Mouse (Mus musculus) E14TG2a.4 (cell line): Measurements from ENCODE around the gene Bpifc.

Experiments used
- CTCF ChIP-seq: conservative IDR thresholded peaks from 2 replicates; pipeline ENCODE4 v1.5.1; 2014; ENCODE audit warnings: low read length
- NANOG ChIP-seq: IDR thresholded peaks from 2 replicates; pipeline ENCODE4 v1.6.1; 2014; ENCODE audit warnings: borderline replicate concordance, low read length, mixed read lengths
- POU5F1 ChIP-seq: IDR thresholded peaks from 2 replicates; pipeline ENCODE4 v1.6.1; 2014; ENCODE audit warnings: low read length, borderline replicate concordance

DNA sequence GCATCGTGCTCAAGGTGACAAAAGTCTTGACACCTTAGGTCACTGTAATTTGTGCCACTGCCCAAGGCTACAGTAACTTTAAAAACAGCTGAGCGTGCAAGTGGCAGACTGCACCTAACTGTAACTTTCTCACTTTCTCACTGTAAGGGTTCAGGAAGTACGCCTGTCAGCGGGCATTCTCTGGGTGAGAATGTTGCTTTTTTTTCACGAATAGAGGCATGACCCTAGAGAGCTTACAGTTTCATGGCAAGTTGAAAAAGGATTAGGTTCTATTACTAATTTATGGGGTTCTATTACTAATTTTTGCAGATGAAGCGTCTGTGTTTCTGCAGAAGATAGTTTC is 10.8 kb upstream of the Bpifc start:
- TF ChIP-seq CTCF = no peak
- no peak for TF ChIP-seq NANOG
- no peak for TF ChIP-seq POU5F1
